Comparison of ENCODE assay signal across 10 mouse cellular contexts in genomic region chr10:8431857-8432256, GRCm38 (mm10).
DNase-seq lines count a peak whose midpoint lies in the region; TF ChIP-seq lines count a peak whose summit lies in the region.
"Had no signal": no experiment of that assay in that cellular context is flagged by ENCODE, and none has a peak within 500 bp of the region (broad histone marks: within the 10 kb centered on the region; RNA-seq: fewer than 3 reads in every experiment).

No protein-coding gene starts in this region.

- DNase-seq in adrenal gland, adult 2 months, result peak; percentile 32
- no peak for DNase-seq in adrenal gland, postnatal 25 days
- DNase-seq in kidney, postnatal 10 days, result peak; percentile 24
- DNase-seq in kidney, adult 18-20 months, result no peak
- DNase-seq in heart, adult 9 months (ENCODE audit: low spot score in 2 of 2), result peak; percentile 58 to 63
- DNase-seq in right cerebral cortex, postnatal 10 days (ENCODE audit: low spot score in 2 of 2), result no peak
- no peak for DNase-seq in ovary, adult 18-20 months (ENCODE audit: low spot score)
- DNase-seq: thymus, postnatal 14 days had no signal

- TF ChIP-seq POLR2A in olfactory bulb, adult 2 months (IDR thresholded peaks at IDR 0.05; ENCODE audit: insufficient read depth, low read depth, low read length), result no peak

- TF ChIP-seq CTCF in olfactory bulb, adult 2 months (IDR thresholded peaks at IDR 0.05; ENCODE audit: insufficient read depth, low read depth, low read length), result no peak

- H3K27ac ChIP-seq in olfactory bulb, adult 2 months (ENCODE audit: insufficient read depth, low read depth, low read length), result peak overlapping the region; percentile 34; the same call in 1 of the 2 replicates

- H3K4me1 ChIP-seq in olfactory bulb, adult 2 months (ENCODE audit: control insufficient read depth, insufficient read depth, low read length), result peaks cover 9% of the 10 kb centered on the region
- H3K4me1 ChIP-seq: megakaryocyte, embryonic 14.5 days had no signal

- no peak overlapping the region for H3K4me3 ChIP-seq in olfactory bulb, adult 2 months (ENCODE audit: insufficient read depth, low read depth, low read length)
- H3K4me3 ChIP-seq: megakaryocyte, embryonic 14.5 days had no signal

- 43% methylated on average over 2 of the region's 2 CpGs for WGBS in olfactory bulb, adult 2 months

Comparison
In these comparisons a context has a peak if more than half of its experiments do, and no peak if none do; other contexts are left out.
1. DNase-seq: peak in adrenal gland, adult 2 months (single experiment), kidney, postnatal 10 days (single experiment) and heart, adult 9 months (2 of 2); none in adrenal gland, postnatal 25 days (single experiment), kidney, adult 18-20 months (single experiment), right cerebral cortex, postnatal 10 days (0 of 2) and ovary, adult 18-20 months (single experiment).